Mouse (Mus musculus): Measurements from ENCODE around the gene Hsh2d. TPM values are rescaled to one million over a fixed set of nuclear protein-coding genes. Genes with fewer than 3 reads are reported as not detected.

Hsh2d gene
- polyA plus RNA-seq (2015; fragmentation: Nextera tagmentation; extraction: Ambion mirVana), result 2.5 and 2.7 TPM in 2 replicates

GRCm38 (mm10) chr8:72189417-72190214, at the start of gene Hsh2d:
TSS of gene Hsh2d (plus strand) at chr8:72189638.
- H3K27ac ChIP-seq (ENCODE audit: low read length), result peak within 1 kb of the TSS; percentile 75
- peak within 1 kb of the TSS; percentile 26 for H3K9ac ChIP-seq (ENCODE audit: low read depth, low read length)
- H3K27me3 ChIP-seq (replicated peaks; ENCODE audit: control insufficient read depth, insufficient read depth, low read length), result no peaks in the 10 kb centered on the region
- 53% methylated on average over 12 of the region's 12 CpGs for WGBS
- peak; percentile 89 for ATAC-seq
- H3K9me3 ChIP-seq (ENCODE audit: control insufficient read depth, low read length), result no peaks in the 10 kb centered on the region
- no peaks in the 10 kb centered on the region for H3K36me3 ChIP-seq (ENCODE audit: control insufficient read depth, insufficient read depth, low read length)
- peak within 1 kb of the TSS; percentile 23 for H3K4me2 ChIP-seq (ENCODE audit: low read depth, low read length)
- no peaks in the 10 kb centered on the region for H3K4me1 ChIP-seq (ENCODE audit: control insufficient read depth, insufficient read depth, low read length)
- H3K4me3 ChIP-seq (ENCODE audit: low read length), result peak within 1 kb of the TSS; percentile 24

- WGBS, result 91% methylated on average over 13 of the region's 13 CpGs
- peaks cover 57% of the 10 kb centered on the region for H3K36me3 ChIP-seq (ENCODE audit: control insufficient read depth, insufficient read depth, low read length)
Observed at GRCm38 (mm10) chr8:72143256-72143824, 46.1 kb upstream of the Hsh2d start.

GRCm38 (mm10) chr8:72144345-72144975, 45.0 kb upstream of the Hsh2d start:
- Histone ChIP-seq H3K4me2 (ENCODE audit: low read depth, low read length) (no peak overlapping the region), H3K27me3 (replicated peaks; ENCODE audit: control insufficient read depth, insufficient read depth, low read length) (no peaks in the 10 kb centered on the region), H3K4me1 (ENCODE audit: control insufficient read depth, insufficient read depth, low read length) (peaks cover 15% of the 10 kb centered on the region), H3K36me3 (ENCODE audit: control insufficient read depth, insufficient read depth, low read length) (peaks cover 57% of the 10 kb centered on the region), H3K4me3 (ENCODE audit: low read length) (no peak overlapping the region), H3K9me3 (ENCODE audit: control insufficient read depth, low read length) (no peaks in the 10 kb centered on the region), H3K27ac (ENCODE audit: low read length) (no peak overlapping the region), H3K9ac (ENCODE audit: low read depth, low read length) (no peak overlapping the region)
- WGBS, result 91% methylated on average over 5 of the region's 5 CpGs
- ATAC-seq, result no peak

More at GRCm38 (mm10) chr8:72143256-72143824, 46.1 kb upstream of the Hsh2d start:
- H3K4me1 ChIP-seq (ENCODE audit: control insufficient read depth, insufficient read depth, low read length), result peaks cover 15% of the 10 kb centered on the region
- no peak overlapping the region for H3K9ac ChIP-seq (ENCODE audit: low read depth, low read length)
- no peaks in the 10 kb centered on the region for H3K9me3 ChIP-seq (ENCODE audit: control insufficient read depth, low read length)
- ATAC-seq, result no peak
- no peaks in the 10 kb centered on the region for H3K27me3 ChIP-seq (replicated peaks; ENCODE audit: control insufficient read depth, insufficient read depth, low read length)
- no peak overlapping the region for H3K4me3 ChIP-seq (ENCODE audit: low read length)
- H3K4me2 ChIP-seq (ENCODE audit: low read depth, low read length), result no peak overlapping the region
- no peak overlapping the region for H3K27ac ChIP-seq (ENCODE audit: low read length)

GRCm38 (mm10) chr8:72145511-72145910, 43.9 kb upstream of the Hsh2d start:
- Histone ChIP-seq H3K4me3 (ENCODE audit: low read length) (no peak overlapping the region), H3K9me3 (ENCODE audit: control insufficient read depth, low read length) (no peaks in the 10 kb centered on the region), H3K4me2 (ENCODE audit: low read depth, low read length) (no peak overlapping the region), H3K9ac (ENCODE audit: low read depth, low read length) (no peak overlapping the region), H3K27me3 (replicated peaks; ENCODE audit: control insufficient read depth, insufficient read depth, low read length) (no peaks in the 10 kb centered on the region), H3K4me1 (ENCODE audit: control insufficient read depth, insufficient read depth, low read length) (peaks cover 15% of the 10 kb centered on the region), H3K27ac (ENCODE audit: low read length) (no peak overlapping the region), H3K36me3 (ENCODE audit: control insufficient read depth, insufficient read depth, low read length) (peaks cover 56% of the 10 kb centered on the region)
- no peak for ATAC-seq
- WGBS, result 82% methylated on average over 3 of the region's 3 CpGs

GRCm38 (mm10) chr8:72146056-72146455, 43.4 kb upstream of the Hsh2d start:
- 77% methylated on average over 1 of the region's 1 CpGs for WGBS
- no peak overlapping the region for H3K27ac ChIP-seq (ENCODE audit: low read length)
- ATAC-seq, result no peak
- no peaks in the 10 kb centered on the region for H3K9me3 ChIP-seq (ENCODE audit: control insufficient read depth, low read length)
- H3K9ac ChIP-seq (ENCODE audit: low read depth, low read length), result no peak overlapping the region
- H3K4me1 ChIP-seq (ENCODE audit: control insufficient read depth, insufficient read depth, low read length), result peaks cover 15% of the 10 kb centered on the region
- H3K27me3 ChIP-seq (replicated peaks; ENCODE audit: control insufficient read depth, insufficient read depth, low read length), result no peaks in the 10 kb centered on the region
- peaks cover 55% of the 10 kb centered on the region for H3K36me3 ChIP-seq (ENCODE audit: control insufficient read depth, insufficient read depth, low read length)
- H3K4me3 ChIP-seq (ENCODE audit: low read length), result no peak overlapping the region
- H3K4me2 ChIP-seq (ENCODE audit: low read depth, low read length), result no peak overlapping the region

- H3K27ac ChIP-seq (ENCODE audit: low read length), result no peak overlapping the region
- H3K27me3 ChIP-seq (replicated peaks; ENCODE audit: control insufficient read depth, insufficient read depth, low read length), result no peaks in the 10 kb centered on the region
- H3K4me3 ChIP-seq (ENCODE audit: low read length), result no peak overlapping the region
- H3K4me2 ChIP-seq (ENCODE audit: low read depth, low read length), result no peak overlapping the region
- ATAC-seq, result no peak
- no peaks in the 10 kb centered on the region for H3K9me3 ChIP-seq (ENCODE audit: control insufficient read depth, low read length)
- H3K9ac ChIP-seq (ENCODE audit: low read depth, low read length), result no peak overlapping the region
- WGBS, result 80% methylated on average over 3 of the region's 3 CpGs
- H3K4me1 ChIP-seq (ENCODE audit: control insufficient read depth, insufficient read depth, low read length), result peaks cover 15% of the 10 kb centered on the region
- peaks cover 52% of the 10 kb centered on the region for H3K36me3 ChIP-seq (ENCODE audit: control insufficient read depth, insufficient read depth, low read length)
Observed at GRCm38 (mm10) chr8:72146556-72146955, 42.9 kb upstream of the Hsh2d start.

- Histone ChIP-seq H3K4me2 (ENCODE audit: low read depth, low read length) (no peak overlapping the region), H3K9ac (ENCODE audit: low read depth, low read length) (no peak overlapping the region), H3K27me3 (replicated peaks; ENCODE audit: control insufficient read depth, insufficient read depth, low read length) (no peaks in the 10 kb centered on the region), H3K27ac (ENCODE audit: low read length) (no peak overlapping the region; the same call in 1 of the 2 replicates), H3K9me3 (ENCODE audit: control insufficient read depth, low read length) (no peaks in the 10 kb centered on the region), H3K4me1 (ENCODE audit: control insufficient read depth, insufficient read depth, low read length) (peaks cover 15% of the 10 kb centered on the region), H3K4me3 (ENCODE audit: low read length) (no peak overlapping the region), H3K36me3 (ENCODE audit: control insufficient read depth, insufficient read depth, low read length) (peaks cover 48% of the 10 kb centered on the region)
- ATAC-seq, result no peak; the same call in 1 of the 2 replicates
- WGBS, result 57% methylated on average over 2 of the region's 2 CpGs
Observed at GRCm38 (mm10) chr8:72147266-72147665, 42.2 kb upstream of the Hsh2d start.

GRCm38 (mm10) chr8:72149056-72149455, 40.4 kb upstream of the Hsh2d start:
- WGBS, result 83% methylated on average over 1 of the region's 1 CpGs
- Histone ChIP-seq H3K4me3 (ENCODE audit: low read length) (no peak overlapping the region), H3K4me2 (ENCODE audit: low read depth, low read length) (no peak overlapping the region), H3K27me3 (replicated peaks; ENCODE audit: control insufficient read depth, insufficient read depth, low read length) (no peaks in the 10 kb centered on the region), H3K36me3 (ENCODE audit: control insufficient read depth, insufficient read depth, low read length) (peaks cover 36% of the 10 kb centered on the region), H3K9me3 (ENCODE audit: control insufficient read depth, low read length) (no peaks in the 10 kb centered on the region), H3K9ac (ENCODE audit: low read depth, low read length) (no peak overlapping the region), H3K4me1 (ENCODE audit: control insufficient read depth, insufficient read depth, low read length) (peaks cover 15% of the 10 kb centered on the region), H3K27ac (ENCODE audit: low read length) (no peak overlapping the region)
- ATAC-seq, result no peak

- no peak for ATAC-seq
- no peaks in the 10 kb centered on the region for H3K27me3 ChIP-seq (replicated peaks; ENCODE audit: control insufficient read depth, insufficient read depth, low read length)
- WGBS, result 80% methylated on average over 3 of the region's 3 CpGs
- H3K9ac ChIP-seq (ENCODE audit: low read depth, low read length), result no peak overlapping the region
- no peaks in the 10 kb centered on the region for H3K9me3 ChIP-seq (ENCODE audit: control insufficient read depth, low read length)
- no peak overlapping the region for H3K4me2 ChIP-seq (ENCODE audit: low read depth, low read length)
- H3K4me3 ChIP-seq (ENCODE audit: low read length), result no peak overlapping the region
- H3K4me1 ChIP-seq (ENCODE audit: control insufficient read depth, insufficient read depth, low read length), result peaks cover 4% of the 10 kb centered on the region; the same call in 1 of the 2 replicates
- peaks cover 20% of the 10 kb centered on the region for H3K36me3 ChIP-seq (ENCODE audit: control insufficient read depth, insufficient read depth, low read length)
- H3K27ac ChIP-seq (ENCODE audit: low read length), result no peak overlapping the region
Observed at GRCm38 (mm10) chr8:72151418-72152078, 37.9 kb upstream of the Hsh2d start.
